Mouse (Mus musculus) cerebellum, postnatal 25 days (tissue): ENCODE measurements around the gene Olfr1112.
"Not testable (repeated sequence)": the region's sequence is repeated elsewhere in the genome, so short reads cannot be mapped to it uniquely, and the experiment has no call there.

Experiments used
- DNase-seq, 2 experiments: peaks; one replicate each; pipeline ENCODE4 v3.0.0; 2021; ENCODE audit warnings: mixed read lengths in 2 of 2

The Olfr1112 gene

GRCm38 (mm10) chr2:87187498-87187897, at the start of gene Olfr1112:
Gene Olfr1112 (plus strand): TSS chr2:87187798.
- DNase-seq = no peak

GRCm38 (mm10) chr2:87140200-87140599, 47.4 kb upstream of the Olfr1112 start, which contains the start of gene Olfr1110:
Gene Olfr1110 (minus strand): TSS chr2:87140300.
- DNase-seq = no peak

DNA sequence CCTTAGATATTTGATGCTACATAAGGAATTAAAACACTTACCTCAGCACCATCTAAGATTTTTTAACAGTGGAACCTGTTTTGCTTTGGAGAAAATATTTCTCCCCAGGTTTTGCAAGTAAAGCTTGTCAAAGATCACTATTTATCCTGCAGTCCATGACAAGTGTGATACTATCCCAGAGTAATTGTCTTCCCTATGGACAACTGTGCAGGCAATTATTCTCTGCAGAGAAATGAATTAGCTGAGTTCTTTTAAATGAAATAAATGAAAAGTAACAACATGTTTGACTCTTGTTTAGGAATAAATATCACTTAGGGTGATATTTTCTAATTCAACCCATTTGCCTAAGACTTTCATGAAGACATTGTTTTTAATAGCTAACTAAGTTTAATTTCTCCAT, 35.1 kb upstream of the Olfr1112 start, which contains the start of gene Olfr1111:
TSS of gene Olfr1111 (minus strand) at position 101 of the 400 bp plus-strand sequence.
- DNase-seq = no peak

DNA sequence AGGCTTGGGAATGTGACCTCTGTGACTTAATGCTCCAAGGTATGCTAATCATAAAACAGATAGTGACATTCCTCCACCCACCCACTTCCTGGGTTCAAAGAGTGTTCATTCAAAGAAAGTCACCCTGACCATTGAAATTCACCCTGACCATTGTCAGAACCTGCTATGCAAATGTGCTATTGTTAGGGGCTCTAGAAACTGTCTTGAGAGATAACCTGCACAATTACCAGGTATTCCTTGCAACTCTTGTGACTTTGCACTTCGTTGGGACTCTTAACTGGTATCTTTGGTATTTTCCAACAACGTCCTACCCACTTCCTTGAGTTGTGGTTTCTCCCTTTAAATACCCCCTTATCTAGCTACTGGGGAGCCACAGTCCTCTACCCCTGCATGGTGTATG, 19.9 kb upstream of the Olfr1112 start:
- not testable (repeated sequence) for DNase-seq

- no peak for DNase-seq
These were observed 21.1 kb downstream of the Olfr1112 start, which contains the start of gene Olfr1113 for GRCm38 (mm10) chr2:87208670-87209069. Gene Olfr1113 (plus strand): TSS chr2:87208970.
